Mouse (Mus musculus): ENCODE measurements at regions not wholly inside any gene's neighbourhood (a gene's known extent, or its start where the extent isn't known, plus 50 kb on each side); places are given as distances from the start of the nearest gene placed in this dataset.

GRCm38 (mm10) chr13:97497928-97498327, 257.0 kb downstream of the Enc1 start:
- H3K27me3 ChIP-seq (replicated peaks), result no peaks in the 10 kb centered on the region
- H3K4me2 ChIP-seq (replicated peaks), result no peak overlapping the region
- no peaks in the 10 kb centered on the region for H3K9me3 ChIP-seq
- no peak overlapping the region for H3K27ac ChIP-seq
- H3K4me3 ChIP-seq, result no peak overlapping the region
- H3K4me1 ChIP-seq, result no peaks in the 10 kb centered on the region
- H3K36me3 ChIP-seq, result no peaks in the 10 kb centered on the region
- 90% methylated on average over 5 of the region's 5 CpGs for WGBS
- H3K9ac ChIP-seq, result no peak overlapping the region
- no peak for ATAC-seq (ENCODE audit: low FRiP score, low read depth)

- peaks cover 4% of the 10 kb centered on the region; the same call in 1 of the 2 replicates for H3K4me1 ChIP-seq
- 69% methylated on average over 2 of the region's 2 CpGs for WGBS
- no peak overlapping the region for H3K4me2 ChIP-seq (replicated peaks)
- no peak overlapping the region for H3K4me3 ChIP-seq
- H3K9me3 ChIP-seq, result no peaks in the 10 kb centered on the region
- H3K9ac ChIP-seq, result no peak overlapping the region
- H3K36me3 ChIP-seq, result no peaks in the 10 kb centered on the region
- no peak overlapping the region for H3K27ac ChIP-seq
- no peak for ATAC-seq (ENCODE audit: low FRiP score, low read depth)
- no peaks in the 10 kb centered on the region for H3K27me3 ChIP-seq (replicated peaks)
These were observed 253.9 kb downstream of the Enc1 start for GRCm38 (mm10) chr13:97494770-97495169.

DNA sequence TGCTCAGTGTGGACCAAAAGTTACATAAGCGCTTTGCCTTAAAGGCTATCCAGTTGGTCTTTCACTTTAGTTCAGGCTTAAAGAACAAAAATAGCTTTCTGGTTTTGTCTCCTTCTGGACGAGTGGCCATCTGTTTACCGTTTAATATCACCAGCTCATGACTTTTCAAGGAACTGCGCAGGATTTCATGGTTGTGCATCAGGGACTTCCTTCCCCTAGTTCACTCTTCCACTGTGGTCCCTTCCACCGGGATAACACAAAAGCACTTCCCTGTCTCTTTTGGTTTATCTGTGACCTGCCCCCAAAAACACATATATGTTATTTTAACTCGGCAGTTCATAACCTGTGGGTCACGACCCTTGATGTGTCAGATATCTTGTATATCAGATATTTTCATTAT, 252.9 kb downstream of the Enc1 start:
- H3K4me1 ChIP-seq, result peaks cover 12% of the 10 kb centered on the region

DNA sequence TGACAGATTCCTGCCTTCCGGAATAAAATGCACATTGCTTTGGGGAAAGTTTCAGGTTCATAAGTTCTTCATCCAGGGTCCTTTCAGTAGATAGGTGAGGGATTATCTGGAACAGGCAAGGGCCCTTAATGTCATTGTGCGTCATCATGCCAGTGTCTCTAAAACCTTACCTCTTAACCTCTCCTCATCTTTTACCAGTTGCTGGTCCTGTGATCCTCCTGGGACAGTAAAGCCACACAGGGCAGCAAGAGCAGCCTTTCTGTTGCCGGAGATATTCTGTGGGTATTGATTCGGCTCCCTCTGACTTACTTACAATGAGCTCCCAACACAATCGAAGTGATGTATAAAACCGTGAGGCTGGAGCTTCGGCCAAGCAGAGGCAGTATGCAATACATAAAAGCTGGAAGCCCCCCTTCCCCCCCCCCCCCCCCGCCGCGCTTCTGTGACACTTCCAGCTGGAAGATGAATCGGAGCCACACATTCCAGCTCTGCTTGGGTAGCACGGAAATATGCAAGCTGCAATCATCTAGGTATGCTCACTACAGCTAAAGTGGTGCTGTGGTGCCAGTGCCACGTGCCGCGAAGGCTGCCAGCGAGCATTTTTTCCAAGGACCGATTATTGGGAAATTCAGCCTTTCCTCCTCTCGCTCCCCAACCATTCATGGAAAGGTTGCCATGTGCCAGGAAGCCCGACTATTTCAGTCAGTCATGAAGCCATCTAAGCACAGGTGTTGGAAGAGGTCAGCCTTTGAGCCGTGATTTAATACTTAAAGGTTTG, 252.2 kb downstream of the Enc1 start:
- no peak overlapping the region for H3K27ac ChIP-seq
- no peak overlapping the region for H3K4me2 ChIP-seq (replicated peaks)
- 71% methylated on average over 20 of the region's 20 CpGs for WGBS
- no peak overlapping the region for H3K4me3 ChIP-seq
- H3K9me3 ChIP-seq, result no peaks in the 10 kb centered on the region
- no peak for ATAC-seq (ENCODE audit: low FRiP score, low read depth)
- no peaks in the 10 kb centered on the region for H3K36me3 ChIP-seq
- H3K9ac ChIP-seq, result no peak overlapping the region
- H3K4me1 ChIP-seq, result peaks cover 15% of the 10 kb centered on the region
- no peaks in the 10 kb centered on the region for H3K27me3 ChIP-seq (replicated peaks)

More for the DNA sequence above, 252.9 kb downstream of the Enc1 start:
- Histone ChIP-seq H3K4me3 (no peak overlapping the region), H3K4me2 (replicated peaks) (no peak overlapping the region), H3K27me3 (replicated peaks) (no peaks in the 10 kb centered on the region), H3K9me3 (no peaks in the 10 kb centered on the region), H3K27ac (no peak overlapping the region), H3K9ac (no peak overlapping the region), H3K36me3 (no peaks in the 10 kb centered on the region)
- no peak for ATAC-seq (ENCODE audit: low FRiP score, low read depth)
- 85% methylated on average over 7 of the region's 7 CpGs for WGBS

DNA sequence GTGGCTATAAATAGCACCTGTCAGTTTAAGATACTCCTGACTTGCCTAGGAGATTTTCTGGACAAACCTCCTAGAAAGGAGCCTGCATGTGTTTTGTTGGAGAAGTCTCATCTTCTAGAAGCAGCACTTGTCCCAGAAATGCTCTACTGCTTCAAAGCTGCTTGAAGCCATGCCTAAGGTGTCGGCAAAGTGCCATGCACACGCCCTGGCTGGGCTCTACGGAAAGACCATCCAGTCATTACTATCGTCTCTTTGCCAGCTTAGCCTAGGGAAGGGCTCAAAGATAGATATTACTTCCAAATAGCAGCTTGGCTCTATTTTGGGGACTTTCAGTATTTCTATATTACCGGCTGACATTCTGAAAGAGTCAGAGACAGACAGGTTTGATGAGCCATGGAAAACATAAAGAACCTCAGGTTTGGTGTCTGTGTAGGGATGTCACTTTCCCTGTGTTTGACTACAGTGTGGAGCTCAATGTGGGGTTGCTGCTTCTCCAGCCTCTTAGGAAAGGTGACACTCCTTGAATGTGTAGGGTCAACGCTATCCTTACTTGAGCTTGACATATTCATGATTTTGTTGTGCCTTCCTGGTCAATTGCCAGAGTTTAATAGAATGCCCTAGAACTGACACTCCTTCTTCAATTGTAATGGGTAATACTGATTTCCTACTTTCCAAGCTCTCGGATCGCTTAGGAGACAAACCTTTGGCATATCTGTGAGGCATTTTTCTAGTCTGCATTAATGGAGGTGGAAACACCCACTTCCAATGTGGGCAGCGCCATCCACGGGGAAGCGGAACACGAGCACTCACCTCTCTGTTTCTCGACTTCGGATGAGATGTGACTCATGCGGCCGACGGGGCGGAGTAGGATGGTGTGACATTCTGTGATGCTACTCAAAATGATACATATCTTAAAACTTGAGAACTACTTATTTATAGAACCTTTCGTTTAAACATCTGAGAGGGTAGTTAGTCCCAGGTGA, 251.3 kb downstream of the Enc1 start:
- H3K36me3 ChIP-seq, result no peaks in the 10 kb centered on the region
- H3K4me1 ChIP-seq, result peaks cover 15% of the 10 kb centered on the region
- 96% methylated on average over 19 of the region's 19 CpGs for whole genome bisulfite sequencing
- no peak overlapping the region for H3K27ac ChIP-seq
- H3K4me3 ChIP-seq, result no peak overlapping the region
- no peaks in the 10 kb centered on the region for H3K9me3 ChIP-seq
- ATAC-seq (ENCODE audit: low FRiP score, low read depth), result no peak
- H3K27me3 ChIP-seq (replicated peaks), result no peaks in the 10 kb centered on the region
- no peak overlapping the region for H3K4me2 ChIP-seq (replicated peaks)
- H3K9ac ChIP-seq, result no peak overlapping the region

DNA sequence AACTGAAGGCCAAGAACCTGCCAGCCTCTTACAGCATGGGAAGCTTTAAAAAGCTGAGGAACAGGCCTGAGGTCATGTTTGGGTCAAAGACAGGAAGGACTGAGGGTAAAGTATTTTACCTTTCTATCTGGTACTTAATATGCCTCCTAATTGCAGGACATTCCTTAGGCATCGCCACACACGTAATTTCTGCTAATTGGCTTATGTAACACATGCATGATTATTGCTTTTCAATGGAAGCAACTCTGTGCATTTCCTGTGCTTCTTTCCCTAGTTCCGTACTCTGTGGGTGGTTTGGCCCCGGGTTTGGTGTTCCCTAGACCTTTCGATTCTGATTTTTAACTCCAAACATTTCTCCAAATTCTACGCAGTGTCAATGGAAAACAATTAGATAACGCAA, 249.2 kb downstream of the Enc1 start:
- H3K9me3 ChIP-seq, result no peaks in the 10 kb centered on the region
- no peak overlapping the region for H3K27ac ChIP-seq
- peaks cover 15% of the 10 kb centered on the region for H3K4me1 ChIP-seq
- WGBS, result 76% methylated on average over 7 of the region's 7 CpGs
- H3K36me3 ChIP-seq, result no peaks in the 10 kb centered on the region
- H3K4me3 ChIP-seq, result no peak overlapping the region
- ATAC-seq (ENCODE audit: low FRiP score, low read depth), result no peak
- no peak overlapping the region for H3K4me2 ChIP-seq (replicated peaks)
- no peaks in the 10 kb centered on the region for H3K27me3 ChIP-seq (replicated peaks)
- H3K9ac ChIP-seq, result no peak overlapping the region

DNA sequence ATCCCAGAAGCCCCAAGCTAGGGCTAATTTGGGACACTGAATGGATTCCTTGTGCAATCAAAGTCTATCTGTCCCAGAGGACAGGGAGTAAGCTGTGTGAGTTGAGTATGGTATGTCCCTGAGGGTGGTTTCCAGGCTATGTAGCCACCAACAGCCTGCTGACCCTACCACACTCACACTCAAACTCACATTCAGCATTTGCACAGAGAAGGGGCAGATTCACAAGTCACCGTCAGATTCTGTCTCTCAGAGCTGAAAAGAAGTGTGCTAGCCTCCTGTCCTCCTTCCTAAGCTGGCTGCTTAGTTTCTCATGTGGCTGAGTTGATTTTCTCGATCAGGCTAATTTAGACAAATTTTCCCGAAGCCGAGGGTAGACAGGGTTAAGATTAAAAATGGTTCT, 248.8 kb downstream of the Enc1 start:
- no peaks in the 10 kb centered on the region; the same call in 1 of the 2 replicates for H3K27me3 ChIP-seq (replicated peaks)
- no peak overlapping the region for H3K4me2 ChIP-seq (replicated peaks)
- H3K36me3 ChIP-seq, result no peaks in the 10 kb centered on the region
- peaks cover 15% of the 10 kb centered on the region for H3K4me1 ChIP-seq
- H3K9ac ChIP-seq, result no peak overlapping the region
- ATAC-seq (ENCODE audit: low FRiP score, low read depth), result no peak
- no peak overlapping the region for H3K27ac ChIP-seq
- WGBS, result 74% methylated on average over 4 of the region's 4 CpGs
- no peak overlapping the region for H3K4me3 ChIP-seq
- no peaks in the 10 kb centered on the region for H3K9me3 ChIP-seq

DNA sequence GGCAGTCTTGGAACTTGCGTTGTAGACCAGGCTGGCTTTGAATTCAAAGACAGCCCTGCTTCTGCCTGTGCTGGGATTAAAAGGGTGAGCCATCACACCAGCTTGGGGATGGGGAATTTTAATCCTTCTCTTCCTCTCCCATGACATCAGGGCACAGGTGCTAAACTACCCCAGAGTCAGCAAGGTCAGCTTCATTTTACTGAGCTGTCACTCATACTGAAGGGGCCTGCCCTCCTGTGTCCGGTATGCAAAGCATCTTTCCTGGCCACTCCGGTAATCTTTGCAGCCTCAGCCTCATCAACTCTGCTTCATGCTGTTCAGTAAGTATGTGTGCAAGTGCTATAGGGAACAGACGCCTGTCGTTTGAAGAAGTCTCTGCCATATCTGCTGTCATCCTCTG, 248.1 kb downstream of the Enc1 start:
- no peak overlapping the region for H3K4me3 ChIP-seq
- H3K4me1 ChIP-seq, result peaks cover 15% of the 10 kb centered on the region
- no peak overlapping the region for H3K27ac ChIP-seq
- H3K36me3 ChIP-seq, result no peaks in the 10 kb centered on the region
- WGBS, result 54% methylated on average over 5 of the region's 5 CpGs
- no peaks in the 10 kb centered on the region; the same call in 1 of the 2 replicates for H3K27me3 ChIP-seq (replicated peaks)
- no peaks in the 10 kb centered on the region for H3K9me3 ChIP-seq
- no peak for ATAC-seq (ENCODE audit: low FRiP score, low read depth)
- H3K9ac ChIP-seq, result no peak overlapping the region
- no peak overlapping the region for H3K4me2 ChIP-seq (replicated peaks)

GRCm38 (mm10) chr13:97488518-97488917, 247.6 kb downstream of the Enc1 start:
- Histone ChIP-seq H3K9ac (no peak overlapping the region), H3K9me3 (no peaks in the 10 kb centered on the region), H3K27ac (no peak overlapping the region), H3K4me2 (replicated peaks) (no peak overlapping the region), H3K4me3 (no peak overlapping the region), H3K4me1 (peaks cover 15% of the 10 kb centered on the region), H3K36me3 (no peaks in the 10 kb centered on the region), H3K27me3 (replicated peaks) (no peaks in the 10 kb centered on the region; the same call in 1 of the 2 replicates)
- ATAC-seq (ENCODE audit: low FRiP score, low read depth), result no peak
- 61% methylated on average over 5 of the region's 5 CpGs for WGBS

DNA sequence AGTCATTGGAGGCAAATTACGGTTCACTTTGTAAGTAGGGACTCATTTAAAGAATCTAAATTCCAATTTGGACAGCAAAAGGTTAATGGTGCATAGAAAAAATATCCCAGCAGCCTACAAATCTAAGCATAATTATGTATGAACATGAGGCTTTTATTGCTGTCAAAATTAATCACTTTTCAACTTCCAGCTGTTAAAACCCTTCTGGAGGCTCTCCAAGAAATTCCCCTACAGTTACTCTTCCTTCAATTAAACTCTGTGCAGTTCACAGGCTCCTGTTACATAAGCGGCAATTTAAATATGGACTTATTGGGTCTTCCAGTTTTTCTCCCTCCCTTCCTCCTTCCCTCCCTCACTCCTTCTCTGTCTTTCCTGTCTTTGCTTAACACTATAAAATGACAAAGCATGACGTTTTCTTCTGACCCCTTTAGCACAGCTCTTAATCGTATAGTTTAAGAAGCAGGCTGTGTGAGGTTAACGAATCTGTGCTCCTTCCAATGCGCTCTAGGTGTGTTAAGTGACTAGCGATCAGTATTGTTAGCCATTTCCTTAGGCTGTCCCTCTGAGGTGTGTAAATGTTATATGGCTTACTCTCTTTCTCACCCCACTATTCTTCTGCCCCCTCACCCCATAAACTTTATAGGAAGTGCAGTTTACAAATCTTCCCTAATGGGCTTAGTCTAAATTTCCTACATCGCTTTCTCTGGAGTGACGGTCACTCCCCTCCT, 247.0 kb downstream of the Enc1 start:
- no peak overlapping the region; the same call in 1 of the 2 replicates for H3K4me2 ChIP-seq (replicated peaks)
- H3K36me3 ChIP-seq, result no peaks in the 10 kb centered on the region
- no peak overlapping the region for H3K4me3 ChIP-seq
- ATAC-seq (ENCODE audit: low FRiP score, low read depth), result no peak
- no peak overlapping the region for H3K9ac ChIP-seq
- no peak overlapping the region for H3K27ac ChIP-seq
- WGBS, result 55% methylated on average over 9 of the region's 9 CpGs
- no peaks in the 10 kb centered on the region; the same call in 1 of the 2 replicates for H3K27me3 ChIP-seq (replicated peaks)
- H3K4me1 ChIP-seq, result peaks cover 15% of the 10 kb centered on the region
- no peaks in the 10 kb centered on the region for H3K9me3 ChIP-seq

DNA sequence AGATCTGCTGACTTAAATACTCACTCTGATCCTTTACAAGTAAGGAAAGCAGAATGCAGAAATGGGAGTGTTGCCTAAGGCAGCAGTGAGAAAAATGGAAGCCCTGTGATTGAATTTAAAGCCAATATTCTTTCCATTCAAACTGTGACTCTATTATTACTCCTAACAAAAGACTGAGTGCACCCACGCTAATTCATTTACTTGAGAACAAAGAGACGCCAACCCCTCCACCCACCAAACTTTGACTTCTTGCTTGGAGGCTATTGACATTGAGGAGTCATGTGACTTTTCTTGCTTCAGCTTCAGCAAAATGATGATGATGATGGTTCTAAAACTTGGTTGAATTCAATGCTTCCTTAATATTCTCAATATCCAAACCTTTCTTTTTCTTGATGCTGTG, 245.6 kb downstream of the Enc1 start:
- H3K36me3 ChIP-seq, result no peaks in the 10 kb centered on the region
- no peak overlapping the region for H3K27ac ChIP-seq
- WGBS, result 48% methylated on average over 2 of the region's 2 CpGs
- no peak for ATAC-seq (ENCODE audit: low FRiP score, low read depth)
- no peak overlapping the region for H3K4me3 ChIP-seq
- no peak overlapping the region for H3K4me2 ChIP-seq (replicated peaks)
- no peaks in the 10 kb centered on the region; the same call in 1 of the 2 replicates for H3K27me3 ChIP-seq (replicated peaks)
- H3K4me1 ChIP-seq, result peaks cover 15% of the 10 kb centered on the region
- no peak overlapping the region for H3K9ac ChIP-seq
- no peaks in the 10 kb centered on the region for H3K9me3 ChIP-seq

- Histone ChIP-seq H3K27me3 (replicated peaks) (no peaks in the 10 kb centered on the region; the same call in 1 of the 2 replicates), H3K9ac (no peak overlapping the region), H3K27ac (no peak overlapping the region), H3K4me1 (peaks cover 15% of the 10 kb centered on the region), H3K4me3 (no peak overlapping the region), H3K4me2 (replicated peaks) (no peak overlapping the region), H3K9me3 (no peaks in the 10 kb centered on the region), H3K36me3 (no peaks in the 10 kb centered on the region)
- ATAC-seq (ENCODE audit: low FRiP score, low read depth), result no peak
- 86% methylated on average over 5 of the region's 5 CpGs for WGBS
These were observed 245.0 kb downstream of the Enc1 start for GRCm38 (mm10) chr13:97485886-97486285.
